Mouse (Mus musculus): Measurements from ENCODE around the gene Wfdc9.

The Wfdc9 gene

DNA sequence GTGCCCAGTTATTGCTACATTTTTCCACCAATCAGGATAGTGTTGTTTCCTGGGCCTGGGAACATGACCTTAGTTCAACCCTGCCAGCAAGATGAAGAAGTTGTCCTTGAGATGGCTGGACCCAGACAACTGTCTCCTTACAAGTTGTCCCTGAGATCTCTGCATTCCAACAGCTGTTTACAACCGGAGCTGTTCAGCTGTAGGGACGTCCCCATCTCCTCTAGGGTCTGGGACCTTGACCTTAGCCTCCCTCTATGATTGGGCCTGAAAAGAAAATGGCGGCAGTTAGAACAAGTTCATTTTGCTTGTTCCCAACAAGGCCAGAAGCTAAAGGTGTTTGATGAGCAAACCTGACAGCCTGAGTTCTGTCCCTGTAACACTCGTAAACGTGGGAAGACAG, 37.3 kb downstream of the Wfdc9 start:
- DNase-seq (ENCODE audit: low spot score), result no peak

DNA sequence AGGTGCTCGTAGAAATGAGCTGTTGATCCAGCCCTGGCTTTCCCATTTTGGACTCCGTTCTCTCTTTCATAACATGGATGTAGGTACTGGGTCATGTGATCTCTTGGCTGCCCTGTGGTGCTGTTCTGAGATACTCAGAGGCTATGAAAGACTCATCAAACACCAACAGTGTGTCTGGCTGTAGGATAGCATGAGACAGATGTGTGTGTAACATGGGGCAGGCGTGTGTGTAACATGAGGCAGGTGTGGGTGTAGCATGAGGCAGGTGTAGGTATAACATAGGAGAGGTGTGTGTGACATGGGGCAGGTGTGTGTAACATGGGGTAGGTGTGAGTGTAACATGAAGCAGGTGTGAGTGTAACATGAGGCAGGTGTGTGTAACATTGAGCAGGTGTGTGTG, 41.0 kb downstream of the Wfdc9 start:
- no peak for DNase-seq (ENCODE audit: low spot score)

DNA sequence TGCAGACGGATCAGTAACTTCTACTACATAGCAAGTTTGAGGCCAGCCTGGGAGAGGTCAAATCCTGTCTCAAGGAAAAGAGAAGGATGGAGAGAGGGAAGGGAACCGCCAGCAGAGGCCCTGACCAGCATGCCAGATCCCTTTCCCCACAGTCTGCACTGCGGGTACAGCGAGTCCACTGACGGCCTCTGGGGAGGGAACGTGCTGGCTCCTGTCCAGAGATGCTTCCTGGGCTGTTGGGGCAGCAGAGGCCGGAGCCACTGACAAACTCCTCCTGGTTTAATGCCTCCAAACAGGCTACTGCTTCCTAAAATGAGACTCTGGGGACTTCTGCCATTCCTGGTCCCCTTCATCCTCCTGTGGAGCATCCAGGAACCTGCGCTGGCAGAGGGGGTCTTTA, 42.9 kb downstream of the Wfdc9 start, which contains the start of the genes Wfdc6b and Wfdc8:
Wfdc6b (plus strand) TSS at position 52 of the 400 bp plus-strand sequence.
Wfdc8 (minus strand) TSS at position 156 of the 400 bp plus-strand sequence.
- peak; percentile 94 for DNase-seq (ENCODE audit: low spot score)

DNA sequence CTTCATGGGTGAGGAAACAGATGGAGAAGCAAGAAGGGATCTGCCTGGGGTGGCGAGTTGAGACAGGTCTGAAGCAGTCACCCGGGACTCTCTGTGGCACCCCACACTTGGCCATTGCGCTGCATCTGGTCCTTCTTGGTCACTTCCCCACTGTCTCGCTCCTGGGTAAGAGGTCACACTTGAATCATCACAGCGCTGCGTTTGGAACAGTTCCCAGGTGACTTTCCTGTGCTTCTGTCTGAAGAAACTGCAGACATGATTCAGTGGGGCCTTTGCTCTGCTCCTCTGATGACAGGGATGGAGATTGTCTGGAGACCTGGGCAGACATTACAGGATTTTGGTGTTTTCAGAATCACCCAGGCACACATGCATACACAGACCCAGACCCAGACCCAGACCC, 47.6 kb downstream of the Wfdc9 start:
- DNase-seq (ENCODE audit: low spot score), result no peak

DNA sequence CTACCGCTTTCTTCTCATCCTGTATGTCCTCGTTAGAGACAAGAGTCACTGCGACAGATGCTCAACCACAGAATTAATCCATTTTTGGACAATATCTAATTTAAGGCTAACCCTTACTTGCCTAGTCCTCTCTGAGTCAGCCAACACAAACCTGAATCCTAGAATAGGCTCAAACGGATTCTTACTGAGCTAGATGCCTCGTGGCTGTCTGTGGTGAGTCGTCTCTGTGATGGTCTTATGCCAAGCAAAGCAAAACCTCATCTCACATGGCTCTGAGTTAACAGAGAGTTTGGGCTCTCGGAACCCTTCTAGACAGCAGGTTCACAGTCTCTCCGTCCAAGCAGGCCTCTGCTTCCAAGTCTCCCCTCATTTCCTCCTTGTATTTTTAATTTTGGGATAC, 52.0 kb downstream of the Wfdc9 start:
- no peak for DNase-seq (ENCODE audit: low spot score)

DNA sequence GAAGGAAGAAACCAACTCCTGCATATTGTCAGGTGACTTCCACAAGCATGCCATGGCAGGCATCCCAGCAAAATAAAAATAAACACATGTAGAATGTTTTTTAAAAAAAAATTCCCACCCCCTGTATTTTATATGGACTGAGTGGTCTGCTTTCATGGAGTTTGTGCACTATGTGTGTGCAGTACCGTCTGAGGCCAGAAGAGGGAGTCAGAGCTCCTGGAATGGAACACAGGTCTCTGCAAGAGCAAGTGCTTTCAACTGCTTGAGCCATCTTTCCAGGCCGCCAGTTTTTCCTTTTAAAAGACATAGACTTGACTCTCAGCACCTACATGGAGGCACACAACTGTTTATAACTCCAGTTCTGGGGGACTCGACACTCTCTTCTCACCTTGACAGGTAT, 52.9 kb downstream of the Wfdc9 start:
- no peak for DNase-seq (ENCODE audit: low spot score)

DNA sequence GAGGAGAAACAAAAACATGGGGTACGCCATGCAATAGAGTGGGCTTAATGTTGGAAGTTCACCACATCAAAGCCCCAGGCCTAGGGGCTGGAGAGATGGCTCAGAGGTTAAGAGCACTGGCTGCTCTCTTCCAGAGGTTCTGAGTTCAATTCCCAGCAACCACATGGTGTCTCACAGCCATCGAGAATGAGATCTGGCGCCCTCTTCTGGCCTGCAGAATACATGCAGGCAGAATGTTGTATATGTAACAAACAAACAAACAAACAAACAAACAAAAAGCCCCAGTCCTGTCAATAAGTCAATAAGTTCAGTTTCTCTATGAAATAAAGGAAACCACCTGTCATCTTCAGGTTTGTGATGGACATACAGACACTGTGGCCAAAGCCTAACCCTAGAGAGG, 56.2 kb downstream of the Wfdc9 start:
- DNase-seq (ENCODE audit: low spot score), result no peak
